Mouse (Mus musculus) layer of hippocampus, adult 6 months (tissue): ENCODE data around the gene Odr4. TPM values are rescaled to one million over a fixed set of nuclear protein-coding genes. Genes with fewer than 3 reads are reported as not detected.

Experiments used
- long read RNA-seq, 2 experiments: library from polyadenylated mRNA; unstranded; transcript quantifications; one replicate each; pipeline ENCODE4 v2.0.0; 2019 to 2020
- polyA plus RNA-seq: library from polyadenylated mRNA; unstranded; fragments of <200 nt; fragmentation: Nextera tagmentation; gene quantifications from 2 replicates; pipeline ENCODE4 v1.2.3, GENCODE M21; 2021

The Odr4 gene
- 66.7 and 74.9 TPM in 2 replicates for polyA plus RNA-seq
- long read RNA-seq, experiment 1, transcript Odr4-205 (14 exons, 3,273 nt): major isoform, 28 of 104 reads
- long read RNA-seq, experiment 1, partial matches to known transcripts: 49 of 104 reads
- long read RNA-seq, experiment 1, other reads (novel, unspliced or antisense): 23 of 104 reads
- long read RNA-seq, experiment 2, transcript Odr4-204 (13 exons, 2,851 nt): minor isoform, 5 of 393 reads
- long read RNA-seq, experiment 2, transcript Odr4-205 (14 exons, 3,273 nt): major isoform, 217 of 393 reads
- long read RNA-seq, experiment 2, partial matches to known transcripts: 45 of 393 reads
- long read RNA-seq, experiment 2, other reads (novel, unspliced or antisense): 126 of 393 reads

DNA sequence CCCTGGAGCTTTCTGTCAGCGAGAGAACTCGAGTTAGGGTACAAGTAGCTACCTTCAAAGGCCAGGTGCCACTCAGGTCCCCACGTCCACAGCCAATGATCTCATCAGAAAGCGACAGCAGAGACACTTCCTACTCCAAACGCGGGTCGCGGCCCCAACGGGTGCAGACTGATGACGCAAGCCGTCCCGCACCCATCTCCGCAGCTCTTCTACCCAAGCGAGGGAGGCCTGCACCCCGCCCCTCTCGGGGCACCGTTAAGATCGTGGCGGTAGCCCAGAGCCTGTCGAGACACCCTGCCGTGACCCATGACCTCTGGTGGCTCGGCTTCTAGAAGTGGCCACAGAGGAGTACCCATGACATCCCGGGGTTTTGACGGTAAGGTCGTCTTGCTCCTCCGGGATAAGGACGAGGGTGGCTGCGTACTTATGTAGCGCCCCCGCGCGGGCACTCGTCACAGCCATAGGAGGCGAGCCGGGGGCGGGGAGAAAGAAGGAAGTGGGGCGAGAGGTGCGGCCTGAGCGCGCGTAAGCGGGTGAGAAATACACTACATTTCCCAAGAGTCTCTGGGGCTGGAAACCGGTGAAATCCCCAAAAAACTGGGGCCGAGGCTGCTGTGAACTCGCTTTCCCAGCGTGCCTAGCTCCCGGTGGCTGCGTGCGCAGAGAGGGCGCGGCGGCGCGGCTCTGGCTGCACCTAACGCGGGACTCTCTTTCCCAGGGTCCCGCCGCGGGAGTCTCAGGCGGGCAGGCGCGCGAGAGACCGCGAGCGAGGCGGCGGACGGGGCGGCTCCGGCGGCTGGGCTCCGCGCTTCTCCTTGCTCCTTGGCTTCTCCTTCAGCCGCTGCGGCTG, at the start of gene Odr4, which contains the start of gene Tpr:
Gene Odr4 (minus strand): TSS at position 443 of the 850 bp plus-strand sequence.
Gene Tpr (plus strand): TSS at position 201 of the 850 bp plus-strand sequence.

DNA sequence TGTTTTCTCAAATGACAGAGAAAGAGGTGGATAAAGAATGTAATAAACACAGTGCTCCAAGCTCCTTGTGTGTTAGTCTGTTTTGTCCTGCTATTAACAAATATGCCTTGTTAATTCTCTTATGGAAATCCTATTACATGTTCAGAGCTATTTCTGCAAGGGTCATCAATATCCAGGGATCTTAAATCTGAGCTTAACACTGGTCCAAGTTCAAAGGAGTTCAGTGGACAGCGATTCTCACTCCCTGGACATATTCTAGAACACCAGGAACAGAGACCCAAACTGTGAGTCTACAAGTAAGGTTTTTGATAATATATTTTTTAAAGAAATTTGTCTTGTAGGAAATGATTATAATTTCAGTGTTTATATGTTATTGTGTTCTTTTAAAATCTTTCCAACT, 73.7 kb downstream of the Odr4 start, which contains the start of gene Pdc:
Gene Pdc (plus strand): TSS at position 213 of the 400 bp plus-strand sequence.

Other genes with a start within 250 kb of the Odr4 start
- not detected in 2 replicates for gene Pdc, start 73.7 kb downstream of the Odr4 start, polyA plus RNA-seq
- 92.3 and 94.8 TPM in 2 replicates for gene Tpr, start 242 bp downstream of the Odr4 start, polyA plus RNA-seq
- gene Prg4, start 73.1 kb upstream of the Odr4 start, polyA plus RNA-seq: 0.39 and 3.3 TPM in 2 replicates